Mouse (Mus musculus): ENCODE data around the gene Rplp0. TPM values are rescaled to one million over a fixed set of nuclear protein-coding genes. Genes with fewer than 3 reads are reported as not detected.

Rplp0 gene
- polyA plus RNA-seq, 1 experiment: 3,688 TPM

- no peak overlapping the region for H3K27ac ChIP-seq (ENCODE audit: control insufficient read depth, insufficient read depth, low read length)
- WGBS: 92% methylated on average over 7 of the region's 7 CpGs
- H3K4me3 ChIP-seq (ENCODE audit: control insufficient read depth, insufficient read depth, low read length): no peak overlapping the region
- no peak for DNase-seq
- H3K4me1 ChIP-seq (replicated peaks; ENCODE audit: control insufficient read depth, insufficient read depth, low read length): peaks cover 14% of the 10 kb centered on the region
- no peaks in the 10 kb centered on the region for H3K27me3 ChIP-seq (ENCODE audit: control insufficient read depth, insufficient read depth, low read length)
- TF ChIP-seq CTCF (IDR thresholded peaks at IDR 0.05; ENCODE audit: borderline replicate concordance, control insufficient read depth, extremely low read depth, insufficient read depth, low read length, poor library complexity): no peak
- TF ChIP-seq POLR2A (IDR thresholded peaks at IDR 0.05; ENCODE audit: control insufficient read depth, extremely low read depth, insufficient read depth, low read length, poor library complexity): no peak
- H3K36me3 ChIP-seq (ENCODE audit: control insufficient read depth, insufficient read depth, low read length): peaks cover 35% of the 10 kb centered on the region
Measured at GRCm38 (mm10) chr5:115547421-115547820, 11.8 kb upstream of the Rplp0 start.

- no peak for DNase-seq
- Histone ChIP-seq H3K4me1 (replicated peaks; ENCODE audit: control insufficient read depth, insufficient read depth, low read length) (peaks cover 2% of the 10 kb centered on the region; the same call in 1 of the 2 replicates), H3K4me3 (ENCODE audit: control insufficient read depth, insufficient read depth, low read length) (no peak overlapping the region), H3K27me3 (ENCODE audit: control insufficient read depth, insufficient read depth, low read length) (no peaks in the 10 kb centered on the region), H3K36me3 (ENCODE audit: control insufficient read depth, insufficient read depth, low read length) (peaks cover 39% of the 10 kb centered on the region), H3K27ac (ENCODE audit: control insufficient read depth, insufficient read depth, low read length) (no peak overlapping the region)
- 96% methylated on average over 18 of the region's 18 CpGs for WGBS
- TF ChIP-seq CTCF (IDR thresholded peaks at IDR 0.05; ENCODE audit: borderline replicate concordance, control insufficient read depth, extremely low read depth, insufficient read depth, low read length, poor library complexity): no peak
- no peak for TF ChIP-seq POLR2A (IDR thresholded peaks at IDR 0.05; ENCODE audit: control insufficient read depth, extremely low read depth, insufficient read depth, low read length, poor library complexity)
Measured at GRCm38 (mm10) chr5:115548501-115549285, 10.6 kb upstream of the Rplp0 start.

DNA sequence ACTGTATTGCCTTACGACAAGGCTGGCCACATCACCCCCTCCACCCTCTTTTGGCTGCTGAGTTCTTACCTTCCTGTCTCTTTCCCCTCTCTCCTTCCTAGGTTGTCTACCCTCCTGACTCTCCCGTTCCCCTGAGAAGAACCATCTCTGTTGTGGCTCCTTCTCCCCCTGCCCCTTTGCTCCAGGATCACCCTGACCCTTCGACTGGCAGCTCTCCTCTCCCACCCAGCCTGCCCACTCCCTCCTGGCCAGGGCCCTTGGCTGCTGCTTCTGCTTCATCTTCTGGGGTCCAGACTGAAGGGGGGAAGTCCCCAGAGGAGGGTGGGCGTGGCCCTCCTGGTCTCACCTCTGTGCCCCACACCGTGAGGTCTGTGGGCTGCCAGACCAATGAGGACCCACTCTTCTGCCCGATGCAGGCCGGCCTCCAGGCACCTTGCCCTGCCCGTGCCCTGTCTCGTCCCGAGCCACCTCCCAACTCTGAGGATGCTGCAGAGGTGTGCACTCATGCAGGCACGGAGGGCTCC lies 8.7 kb upstream of the Rplp0 start:
- H3K36me3 ChIP-seq (ENCODE audit: control insufficient read depth, insufficient read depth, low read length): peaks cover 33% of the 10 kb centered on the region
- WGBS: 96% methylated on average over 11 of the region's 11 CpGs
- H3K27ac ChIP-seq (ENCODE audit: control insufficient read depth, insufficient read depth, low read length): no peak overlapping the region
- H3K4me1 ChIP-seq (replicated peaks; ENCODE audit: control insufficient read depth, insufficient read depth, low read length): no peaks in the 10 kb centered on the region
- no peak for TF ChIP-seq CTCF (IDR thresholded peaks at IDR 0.05; ENCODE audit: borderline replicate concordance, control insufficient read depth, extremely low read depth, insufficient read depth, low read length, poor library complexity)
- TF ChIP-seq POLR2A (IDR thresholded peaks at IDR 0.05; ENCODE audit: control insufficient read depth, extremely low read depth, insufficient read depth, low read length, poor library complexity): no peak
- no peak overlapping the region for H3K4me3 ChIP-seq (ENCODE audit: control insufficient read depth, insufficient read depth, low read length)
- no peak for DNase-seq
- H3K27me3 ChIP-seq (ENCODE audit: control insufficient read depth, insufficient read depth, low read length): no peaks in the 10 kb centered on the region

GRCm38 (mm10) chr5:115551386-115551785 lies 7.9 kb upstream of the Rplp0 start:
- DNase-seq: no peak
- Histone ChIP-seq H3K4me3 (ENCODE audit: control insufficient read depth, insufficient read depth, low read length) (no peak overlapping the region), H3K4me1 (replicated peaks; ENCODE audit: control insufficient read depth, insufficient read depth, low read length) (no peaks in the 10 kb centered on the region), H3K27me3 (ENCODE audit: control insufficient read depth, insufficient read depth, low read length) (no peaks in the 10 kb centered on the region), H3K27ac (ENCODE audit: control insufficient read depth, insufficient read depth, low read length) (no peak overlapping the region), H3K36me3 (ENCODE audit: control insufficient read depth, insufficient read depth, low read length) (peaks cover 26% of the 10 kb centered on the region)
- TF ChIP-seq CTCF (IDR thresholded peaks at IDR 0.05; ENCODE audit: borderline replicate concordance, control insufficient read depth, extremely low read depth, insufficient read depth, low read length, poor library complexity) (no peak), POLR2A (IDR thresholded peaks at IDR 0.05; ENCODE audit: control insufficient read depth, extremely low read depth, insufficient read depth, low read length, poor library complexity) (no peak)
- 97% methylated on average over 12 of the region's 12 CpGs for WGBS

- no peak for DNase-seq
- no peak for TF ChIP-seq CTCF (IDR thresholded peaks at IDR 0.05; ENCODE audit: borderline replicate concordance, control insufficient read depth, extremely low read depth, insufficient read depth, low read length, poor library complexity)
- no peak for TF ChIP-seq POLR2A (IDR thresholded peaks at IDR 0.05; ENCODE audit: control insufficient read depth, extremely low read depth, insufficient read depth, low read length, poor library complexity)
- H3K4me1 ChIP-seq (replicated peaks; ENCODE audit: control insufficient read depth, insufficient read depth, low read length): no peaks in the 10 kb centered on the region
- H3K27me3 ChIP-seq (ENCODE audit: control insufficient read depth, insufficient read depth, low read length): no peaks in the 10 kb centered on the region
- peaks cover 23% of the 10 kb centered on the region for H3K36me3 ChIP-seq (ENCODE audit: control insufficient read depth, insufficient read depth, low read length)
- no peak overlapping the region for H3K27ac ChIP-seq (ENCODE audit: control insufficient read depth, insufficient read depth, low read length)
- WGBS: 94% methylated on average over 13 of the region's 13 CpGs
- no peak overlapping the region for H3K4me3 ChIP-seq (ENCODE audit: control insufficient read depth, insufficient read depth, low read length)
Measured at GRCm38 (mm10) chr5:115551799-115552198, 7.5 kb upstream of the Rplp0 start.

DNA sequence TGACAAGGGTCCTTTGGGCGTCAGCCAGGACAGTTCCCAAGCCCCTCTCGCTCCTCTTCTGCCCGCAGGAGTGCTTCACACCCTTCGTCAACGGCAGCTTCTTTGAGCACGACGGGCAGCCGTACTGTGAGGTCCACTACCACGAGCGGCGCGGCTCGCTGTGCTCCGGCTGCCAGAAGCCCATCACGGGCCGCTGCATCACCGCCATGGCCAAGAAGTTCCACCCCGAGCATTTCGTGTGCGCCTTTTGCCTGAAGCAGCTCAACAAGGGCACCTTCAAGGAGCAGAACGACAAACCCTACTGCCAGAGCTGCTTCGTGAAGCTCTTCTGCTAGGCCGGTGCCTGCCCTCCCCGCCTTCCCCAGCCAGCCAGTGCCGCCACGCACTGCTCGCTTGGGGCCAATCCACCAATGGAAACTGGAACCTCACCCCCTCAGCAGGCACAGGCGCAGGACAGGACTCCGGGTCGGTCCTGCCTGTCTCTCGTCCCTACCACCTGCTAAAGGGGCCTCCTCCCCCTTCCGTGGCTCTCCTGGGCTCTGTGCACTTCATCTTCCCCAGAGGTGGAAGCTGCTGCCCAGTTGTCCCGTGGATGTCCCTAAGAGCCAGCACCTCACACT lies 5.4 kb upstream of the Rplp0 start:
- Histone ChIP-seq H3K36me3 (ENCODE audit: control insufficient read depth, insufficient read depth, low read length) (peaks cover 17% of the 10 kb centered on the region), H3K4me3 (ENCODE audit: control insufficient read depth, insufficient read depth, low read length) (no peak overlapping the region), H3K27me3 (ENCODE audit: control insufficient read depth, insufficient read depth, low read length) (no peaks in the 10 kb centered on the region), H3K4me1 (replicated peaks; ENCODE audit: control insufficient read depth, insufficient read depth, low read length) (no peaks in the 10 kb centered on the region), H3K27ac (ENCODE audit: control insufficient read depth, insufficient read depth, low read length) (no peak overlapping the region)
- 98% methylated on average over 33 of the region's 33 CpGs for WGBS
- DNase-seq: no peak
- TF ChIP-seq CTCF (IDR thresholded peaks at IDR 0.05; ENCODE audit: borderline replicate concordance, control insufficient read depth, extremely low read depth, insufficient read depth, low read length, poor library complexity) (no peak), POLR2A (IDR thresholded peaks at IDR 0.05; ENCODE audit: control insufficient read depth, extremely low read depth, insufficient read depth, low read length, poor library complexity) (no peak)
